Mouse (Mus musculus) lung, postnatal 0 days (tissue): ENCODE data around the gene Ndrg2. TPM values are rescaled to one million over a fixed set of nuclear protein-coding genes. Genes with fewer than 3 reads are reported as not detected.
"Not testable (repeated sequence)": the region's sequence is repeated elsewhere in the genome, so short reads cannot be mapped to it uniquely, and the experiment has no call there.

Experiments used
- ATAC-seq: fragments of 200-750 bp; cut with Nextera tagmentation; 2 replicates; pipeline ENCODE4 v1.8.0; 2017; ENCODE audit warnings: moderate library complexity
- DNase-seq: peaks from one replicate; pipeline ENCODE4 v3.0.0-alpha.2; 2016; ENCODE audit warnings: low spot score
- H3K27ac ChIP-seq: fragments of 300-500 bp; sonication (generic); 2 replicates; pipeline ENCODE4 v1.5.1; 2014; ENCODE audit warnings: antibody characterized with exemption, mild to moderate bottlenecking, low read length, mixed read lengths
- H3K27me3 ChIP-seq: fragments of 300-500 bp; sonication (generic); replicated peaks from 2 replicates; pipeline ENCODE4 v1.6.1; 2014; ENCODE audit warnings: low read length, mixed read lengths; ENCODE audit not compliant: insufficient read depth
- H3K36me3 ChIP-seq: fragments of 300-500 bp; sonication (generic); 2 replicates; pipeline ENCODE4 v1.6.1; 2014; ENCODE audit warnings: low read length, mixed read lengths; ENCODE audit not compliant: insufficient read depth
- H3K4me1 ChIP-seq: fragments of 300-500 bp; sonication (generic); 2 replicates; pipeline ENCODE4 v1.6.1; 2014; ENCODE audit warnings: antibody characterized with exemption, low read depth, low read length, mixed read lengths; ENCODE audit not compliant: insufficient read depth
- H3K4me2 ChIP-seq: fragments of 300-500 bp; sonication (generic); replicated peaks from 2 replicates; pipeline ENCODE4 v1.6.1; 2014; ENCODE audit warnings: low read depth, mild to moderate bottlenecking, low read length, moderate library complexity, mixed read lengths
- H3K4me3 ChIP-seq: fragments of 300-500 bp; sonication (generic); 2 replicates; pipeline ENCODE4 v1.5.1; 2014; ENCODE audit warnings: low read depth, low read length
- H3K9ac ChIP-seq: fragments of 300-500 bp; sonication (generic); replicated peaks from 2 replicates; pipeline ENCODE4 v1.6.1; 2014; ENCODE audit warnings: low read depth, mild to moderate bottlenecking
- H3K9me3 ChIP-seq: fragments of 300-500 bp; sonication (generic); 2 replicates; pipeline ENCODE4 v1.6.1; 2016; ENCODE audit warnings: low read length, mixed read lengths
- CTCF ChIP-seq: IDR thresholded peaks from 2 replicates; pipeline ENCODE4 v1.5.1; 2016; ENCODE audit warnings: antibody characterized with exemption, mild to moderate bottlenecking
- EP300 ChIP-seq: IDR thresholded peaks from 2 replicates; pipeline ENCODE4 v1.6.1; 2016; ENCODE audit warnings: antibody characterized with exemption, mild to moderate bottlenecking, control low read depth
- WGBS: fragments of 180-500 bp; shearing (Covaris S2); extraction: QIAGEN DNeasy Blood & Tissue Kit; methylation state at CpG from one replicate; pipeline ENCODE4 v1.1.7; 2014; 5-methylcytosine and 5-hydroxymethylcytosine counted together
- polyA plus RNA-seq: library from polyadenylated mRNA; unstranded; fragments of >200 nt; fragmentation: Nextera tagmentation; extraction: Ambion mirVana; gene quantifications from 2 replicates; pipeline ENCODE4 v1.2.1, GENCODE M21; 2015

Gene Ndrg2
- polyA plus RNA-seq, 1 experiment from 2014 or later, result 103 TPM

- H3K27me3 ChIP-seq, result no peaks in the 10 kb centered on the region
- ATAC-seq (no peak), DNase-seq (no peak)
- H3K9ac ChIP-seq, result no peak overlapping the region
- no peak overlapping the region for H3K4me2 ChIP-seq
- H3K4me3 ChIP-seq, result no peak overlapping the region
- 0 out of 2 replicates have a peak, but pooled peaks cover 2% of the 10 kb centered on the region for H3K4me1 ChIP-seq
- H3K27ac ChIP-seq, result no peak overlapping the region
- H3K9me3 ChIP-seq, result no peaks in the 10 kb centered on the region
- H3K36me3 ChIP-seq, result no peaks in the 10 kb centered on the region
- 90% methylated on average over 9 of the region's 9 CpGs for WGBS
- TF ChIP-seq EP300 (no peak), CTCF (no peak)
These were observed 25.0 kb upstream of the Ndrg2 start for GRCm38 (mm10) chr14:51939005-51939404.

GRCm38 (mm10) chr14:51932092-51933020 is 18.4 kb upstream of the Ndrg2 start:
- no peak overlapping the region for H3K4me3 ChIP-seq
- no peaks in the 10 kb centered on the region for H3K9me3 ChIP-seq
- no peaks in the 10 kb centered on the region for H3K36me3 ChIP-seq
- 23% methylated on average over 10 of the region's 10 CpGs for WGBS
- H3K27ac ChIP-seq, result no peak overlapping the region
- H3K9ac ChIP-seq, result no peak overlapping the region
- DNase-seq (no peak), ATAC-seq (no peak)
- H3K27me3 ChIP-seq, result no peaks in the 10 kb centered on the region
- peaks cover 4% of the 10 kb centered on the region; the same call in 1 of the 2 replicates for H3K4me1 ChIP-seq
- H3K4me2 ChIP-seq, result no peak overlapping the region
- TF ChIP-seq CTCF (no peak), EP300 (peak; percentile 38; the same call in 1 of the 2 replicates)

GRCm38 (mm10) chr14:51930824-51931223 is 16.9 kb upstream of the Ndrg2 start:
- peak; percentile 95 for DNase-seq
- Histone ChIP-seq H3K27me3 (no peaks in the 10 kb centered on the region), H3K36me3 (no peaks in the 10 kb centered on the region), H3K4me3 (no peak overlapping the region), H3K27ac (peak overlapping the region; percentile 65; the same call in 1 of the 2 replicates), H3K4me2 (no peak overlapping the region), H3K4me1 (peaks cover 4% of the 10 kb centered on the region; the same call in 1 of the 2 replicates), H3K9me3 (no peaks in the 10 kb centered on the region), H3K9ac (no peak overlapping the region)
- ATAC-seq, result peak; percentile 76
- WGBS, result 27% methylated on average over 5 of the region's 5 CpGs
- TF ChIP-seq CTCF, result peak; percentile 89
- TF ChIP-seq EP300, result no peak

- TF ChIP-seq EP300, result no peak
- peak; percentile 27 for TF ChIP-seq CTCF
- H3K9ac ChIP-seq, result no peak overlapping the region
- H3K4me1 ChIP-seq, result peaks cover 4% of the 10 kb centered on the region; the same call in 1 of the 2 replicates
- H3K36me3 ChIP-seq, result no peaks in the 10 kb centered on the region
- DNase-seq, result no peak
- ATAC-seq, result no peak
- H3K9me3 ChIP-seq, result no peaks in the 10 kb centered on the region
- H3K4me2 ChIP-seq, result no peak overlapping the region; the same call in 1 of the 2 replicates
- peak overlapping the region; percentile 65 for H3K27ac ChIP-seq
- H3K4me3 ChIP-seq, result no peak overlapping the region
- 44% methylated on average over 9 of the region's 9 CpGs for WGBS
- no peaks in the 10 kb centered on the region for H3K27me3 ChIP-seq
These were observed 16.0 kb upstream of the Ndrg2 start for GRCm38 (mm10) chr14:51929968-51930367.

- peak overlapping the region; percentile 65 for H3K27ac ChIP-seq
- TF ChIP-seq CTCF (no peak), EP300 (peak; percentile 54; the same call in 1 of the 2 replicates)
- no peaks in the 10 kb centered on the region for H3K36me3 ChIP-seq
- peaks cover 4% of the 10 kb centered on the region; the same call in 1 of the 2 replicates for H3K4me1 ChIP-seq
- H3K4me2 ChIP-seq, result no peak overlapping the region; the same call in 1 of the 2 replicates
- no peaks in the 10 kb centered on the region for H3K27me3 ChIP-seq
- H3K9me3 ChIP-seq, result no peaks in the 10 kb centered on the region
- 50% methylated on average over 8 of the region's 8 CpGs for WGBS
- H3K4me3 ChIP-seq, result no peak overlapping the region
- ATAC-seq (peak; percentile 86), DNase-seq (peak; percentile 91)
- no peak overlapping the region for H3K9ac ChIP-seq
These were observed 15.5 kb upstream of the Ndrg2 start for GRCm38 (mm10) chr14:51929309-51929943.

- WGBS, result 91% methylated on average over 11 of the region's 11 CpGs
These were observed 13.0 kb upstream of the Ndrg2 start for GRCm38 (mm10) chr14:51926930-51927329.

More at GRCm38 (mm10) chr14:51926930-51927329, 13.0 kb upstream of the Ndrg2 start:
- not testable (repeated sequence) for H3K4me2 ChIP-seq, H3K27ac ChIP-seq, H3K9ac ChIP-seq, H3K4me1 ChIP-seq, H3K36me3 ChIP-seq, DNase-seq, H3K9me3 ChIP-seq, H3K4me3 ChIP-seq, H3K27me3 ChIP-seq, ATAC-seq
